Mouse (Mus musculus): ENCODE measurements at regions not wholly inside any gene's neighbourhood (a gene's known extent, or its start where the extent isn't known, plus 50 kb on each side); places are given as distances from the start of the nearest gene placed in this dataset.

- 16% methylated on average over 17 of the region's 17 CpGs for WGBS
Observed at GRCm38 (mm10) chr1:40967768-40968504, 162.5 kb downstream of the Tmem182 start.

GRCm38 (mm10) chr1:40983762-40984161 lies 178.4 kb downstream of the Tmem182 start:
- Histone ChIP-seq H3K27ac (ENCODE audit: low read length) (no peak overlapping the region), H3K9me3 (ENCODE audit: control insufficient read depth, low read length) (no peaks in the 10 kb centered on the region), H3K4me3 (replicated peaks; ENCODE audit: low read length) (no peak overlapping the region), H3K36me3 (ENCODE audit: control insufficient read depth, insufficient read depth) (no peaks in the 10 kb centered on the region), H3K27me3 (replicated peaks; ENCODE audit: control insufficient read depth, insufficient read depth, low read length) (no peaks in the 10 kb centered on the region), H3K4me1 (replicated peaks; ENCODE audit: control insufficient read depth, insufficient read depth, low read length) (no peaks in the 10 kb centered on the region), H3K9ac (replicated peaks; ENCODE audit: low read depth, low read length) (no peak overlapping the region), H3K4me2 (ENCODE audit: low read length) (no peak overlapping the region)
- WGBS, result 72% methylated on average over 2 of the region's 2 CpGs
- no peak for ATAC-seq

More at GRCm38 (mm10) chr1:40967768-40968504, 162.5 kb downstream of the Tmem182 start:
- Histone ChIP-seq H3K9me3 (ENCODE audit: control insufficient read depth, low read length) (no peaks in the 10 kb centered on the region), H3K4me2 (ENCODE audit: low read length) (peak overlapping the region; percentile 38), H3K36me3 (ENCODE audit: control insufficient read depth, insufficient read depth) (no peaks in the 10 kb centered on the region), H3K4me3 (replicated peaks; ENCODE audit: low read length) (no peak overlapping the region; the same call in 1 of the 2 replicates), H3K27me3 (replicated peaks; ENCODE audit: control insufficient read depth, insufficient read depth, low read length) (no peaks in the 10 kb centered on the region), H3K4me1 (replicated peaks; ENCODE audit: control insufficient read depth, insufficient read depth, low read length) (peaks cover 11% of the 10 kb centered on the region), H3K9ac (replicated peaks; ENCODE audit: low read depth, low read length) (no peak overlapping the region), H3K27ac (ENCODE audit: low read length) (no peak overlapping the region)
- 0 out of 2 replicates have a peak, but pooled peaks have one; percentile 58 for ATAC-seq

- 92% methylated on average over 4 of the region's 4 CpGs for WGBS
- Histone ChIP-seq H3K4me2 (ENCODE audit: low read length) (no peak overlapping the region), H3K9ac (replicated peaks; ENCODE audit: low read depth, low read length) (no peak overlapping the region), H3K4me1 (replicated peaks; ENCODE audit: control insufficient read depth, insufficient read depth, low read length) (no peaks in the 10 kb centered on the region), H3K9me3 (ENCODE audit: control insufficient read depth, low read length) (no peaks in the 10 kb centered on the region), H3K4me3 (replicated peaks; ENCODE audit: low read length) (no peak overlapping the region), H3K27me3 (replicated peaks; ENCODE audit: control insufficient read depth, insufficient read depth, low read length) (no peaks in the 10 kb centered on the region), H3K36me3 (ENCODE audit: control insufficient read depth, insufficient read depth) (no peaks in the 10 kb centered on the region), H3K27ac (ENCODE audit: low read length) (no peak overlapping the region)
- no peak for ATAC-seq
Observed at GRCm38 (mm10) chr1:40993327-40993726, 187.9 kb downstream of the Tmem182 start.

- no peaks in the 10 kb centered on the region for H3K27me3 ChIP-seq (replicated peaks; ENCODE audit: control insufficient read depth, insufficient read depth, low read length)
- H3K9me3 ChIP-seq (ENCODE audit: control insufficient read depth, low read length), result no peaks in the 10 kb centered on the region
- H3K9ac ChIP-seq (replicated peaks; ENCODE audit: low read depth, low read length), result no peak overlapping the region
- 35% methylated on average over 13 of the region's 13 CpGs for WGBS
- H3K4me3 ChIP-seq (replicated peaks; ENCODE audit: low read length), result no peak overlapping the region
- peak; percentile 92 for ATAC-seq
- no peaks in the 10 kb centered on the region for H3K36me3 ChIP-seq (ENCODE audit: control insufficient read depth, insufficient read depth)
- peaks cover 12% of the 10 kb centered on the region for H3K4me1 ChIP-seq (replicated peaks; ENCODE audit: control insufficient read depth, insufficient read depth, low read length)
- H3K4me2 ChIP-seq (ENCODE audit: low read length), result no peak overlapping the region
- 0 out of 2 replicates have a peak overlapping the region, but pooled peaks have one; percentile 16 for H3K27ac ChIP-seq (ENCODE audit: low read length)
Observed at GRCm38 (mm10) chr1:41001154-41001949, 196.0 kb downstream of the Tmem182 start.

- Histone ChIP-seq H3K4me3 (replicated peaks; ENCODE audit: low read length) (no peak overlapping the region), H3K4me2 (ENCODE audit: low read length) (no peak overlapping the region), H3K36me3 (ENCODE audit: control insufficient read depth, insufficient read depth) (no peaks in the 10 kb centered on the region), H3K27ac (ENCODE audit: low read length) (0 out of 2 replicates have a peak overlapping the region, but pooled peaks have one; percentile 16), H3K4me1 (replicated peaks; ENCODE audit: control insufficient read depth, insufficient read depth, low read length) (peaks cover 12% of the 10 kb centered on the region), H3K9ac (replicated peaks; ENCODE audit: low read depth, low read length) (no peak overlapping the region), H3K27me3 (replicated peaks; ENCODE audit: control insufficient read depth, insufficient read depth, low read length) (no peaks in the 10 kb centered on the region), H3K9me3 (ENCODE audit: control insufficient read depth, low read length) (no peaks in the 10 kb centered on the region)
- ATAC-seq, result peak; percentile 45
- 47% methylated on average over 9 of the region's 9 CpGs for WGBS
Observed at GRCm38 (mm10) chr1:41002006-41002405, 196.6 kb downstream of the Tmem182 start.

GRCm38 (mm10) chr1:41026943-41027342 lies 221.5 kb downstream of the Tmem182 start:
- H3K27ac ChIP-seq (ENCODE audit: low read length), result peak overlapping the region; percentile 80
- H3K27me3 ChIP-seq (replicated peaks; ENCODE audit: control insufficient read depth, insufficient read depth, low read length), result no peaks in the 10 kb centered on the region
- no peak overlapping the region for H3K4me2 ChIP-seq (ENCODE audit: low read length)
- no peak overlapping the region for H3K9ac ChIP-seq (replicated peaks; ENCODE audit: low read depth, low read length)
- peak; percentile 48 for ATAC-seq
- H3K9me3 ChIP-seq (ENCODE audit: control insufficient read depth, low read length), result no peaks in the 10 kb centered on the region
- H3K4me3 ChIP-seq (replicated peaks; ENCODE audit: low read length), result no peak overlapping the region
- peaks cover 23% of the 10 kb centered on the region for H3K4me1 ChIP-seq (replicated peaks; ENCODE audit: control insufficient read depth, insufficient read depth, low read length)
- WGBS, result 66% methylated on average over 4 of the region's 4 CpGs
- no peaks in the 10 kb centered on the region for H3K36me3 ChIP-seq (ENCODE audit: control insufficient read depth, insufficient read depth)

- H3K9ac ChIP-seq (replicated peaks; ENCODE audit: low read depth, low read length), result no peak overlapping the region
- H3K9me3 ChIP-seq (ENCODE audit: control insufficient read depth, low read length), result no peaks in the 10 kb centered on the region
- H3K27me3 ChIP-seq (replicated peaks; ENCODE audit: control insufficient read depth, insufficient read depth, low read length), result no peaks in the 10 kb centered on the region
- no peaks in the 10 kb centered on the region for H3K36me3 ChIP-seq (ENCODE audit: control insufficient read depth, insufficient read depth)
- ATAC-seq, result peak; percentile 96
- H3K4me1 ChIP-seq (replicated peaks; ENCODE audit: control insufficient read depth, insufficient read depth, low read length), result peaks cover 23% of the 10 kb centered on the region
- peak overlapping the region; percentile 84 for H3K27ac ChIP-seq (ENCODE audit: low read length)
- 7% methylated on average over 4 of the region's 4 CpGs for WGBS
- H3K4me3 ChIP-seq (replicated peaks; ENCODE audit: low read length), result no peak overlapping the region
- no peak overlapping the region for H3K4me2 ChIP-seq (ENCODE audit: low read length)
Observed at GRCm38 (mm10) chr1:41027540-41027978, 222.2 kb downstream of the Tmem182 start.

- no peaks in the 10 kb centered on the region for H3K9me3 ChIP-seq (ENCODE audit: control insufficient read depth, low read length)
- WGBS, result 66% methylated on average over 2 of the region's 2 CpGs
- H3K4me3 ChIP-seq (replicated peaks; ENCODE audit: low read length), result no peak overlapping the region
- no peak overlapping the region for H3K4me2 ChIP-seq (ENCODE audit: low read length)
- H3K9ac ChIP-seq (replicated peaks; ENCODE audit: low read depth, low read length), result no peak overlapping the region
- peaks cover 23% of the 10 kb centered on the region for H3K4me1 ChIP-seq (replicated peaks; ENCODE audit: control insufficient read depth, insufficient read depth, low read length)
- H3K27me3 ChIP-seq (replicated peaks; ENCODE audit: control insufficient read depth, insufficient read depth, low read length), result no peaks in the 10 kb centered on the region
- H3K27ac ChIP-seq (ENCODE audit: low read length), result peak overlapping the region; percentile 84
- no peaks in the 10 kb centered on the region for H3K36me3 ChIP-seq (ENCODE audit: control insufficient read depth, insufficient read depth)
- no peak for ATAC-seq
Observed at GRCm38 (mm10) chr1:41028021-41028420, 222.6 kb downstream of the Tmem182 start.

GRCm38 (mm10) chr1:41035085-41035880 lies 229.9 kb downstream of the Tmem182 start:
- peak; percentile 45 for ATAC-seq
- H3K4me3 ChIP-seq (replicated peaks; ENCODE audit: low read length), result no peak overlapping the region
- 48% methylated on average over 22 of the region's 22 CpGs for WGBS
- no peaks in the 10 kb centered on the region for H3K36me3 ChIP-seq (ENCODE audit: control insufficient read depth, insufficient read depth)
- H3K9ac ChIP-seq (replicated peaks; ENCODE audit: low read depth, low read length), result no peak overlapping the region
- peak overlapping the region; percentile 28 for H3K4me2 ChIP-seq (ENCODE audit: low read length)
- H3K27ac ChIP-seq (ENCODE audit: low read length), result peak overlapping the region; percentile 76
- H3K9me3 ChIP-seq (ENCODE audit: control insufficient read depth, low read length), result no peaks in the 10 kb centered on the region
- H3K27me3 ChIP-seq (replicated peaks; ENCODE audit: control insufficient read depth, insufficient read depth, low read length), result no peaks in the 10 kb centered on the region
- H3K4me1 ChIP-seq (replicated peaks; ENCODE audit: control insufficient read depth, insufficient read depth, low read length), result peaks cover 17% of the 10 kb centered on the region

Measured in forebrain, embryonic 16.5 days (tissue).